ENCODE assay signal across 8 mouse cellular contexts in genomic region chr17:69382511-69383100, GRCm38 (mm10). TPM values are rescaled to one million over a fixed set of nuclear protein-coding genes. Genes with fewer than 3 reads are reported as not detected.
DNase-seq lines count a peak whose midpoint lies in the region; ATAC-seq and TF ChIP-seq lines count a peak whose summit lies in the region.

Gene Zbtb14 (plus strand): TSS chr17:69383050.

- H3K9ac ChIP-seq in hindbrain, postnatal 0 days (replicated peaks; ENCODE audit: low read length): peak within 1 kb of the TSS; percentile 98

- H3K4me2 ChIP-seq in hindbrain, postnatal 0 days (ENCODE audit: low read depth, low read length): peak within 1 kb of the TSS; percentile 85

- no peaks in the 10 kb centered on the region for H3K9me3 ChIP-seq in hindbrain, postnatal 0 days (ENCODE audit: low read length)

- WGBS in hindbrain, postnatal 0 days: 0% methylated on average over 41 of the region's 72 CpGs

- intact Hi-C loops in gastrocnemius, adult 2 months (cut with DNase I): loop anchor here (2.0 kb wide), 1 partner anchor 34 kb away; no protein-coding TSS in a partner anchor
- intact Hi-C loops in left cerebral cortex, adult 2 months (cut with DNase I): loop anchor here (2.0 to 5.0 kb wide), 2 partner anchors 34 to 225 kb away; no protein-coding TSS in a partner anchor

- peak; percentile 73 for ATAC-seq in common myeloid progenitor, adult 5-6 weeks (replicated peaks; ENCODE audit: low read depth, poor library complexity, severe bottlenecking)
- peak; percentile 93 for ATAC-seq in hindbrain, postnatal 0 days
- ATAC-seq in megakaryocyte, adult 5-6 weeks (ENCODE audit: poor library complexity, severe bottlenecking): peak; percentile 74

- peak; percentile 50 for TF ChIP-seq CTCF in gastrocnemius, adult 2 months (IDR thresholded peaks at IDR 0.05)
- TF ChIP-seq CTCF in hindbrain, postnatal 0 days (IDR thresholded peaks at IDR 0.05; ENCODE audit: low read depth): no peak; the same call in 1 of the 2 replicates
- peak; percentile 21 for TF ChIP-seq CTCF in left cerebral cortex, adult 2 months (IDR thresholded peaks at IDR 0.05)

- H3K4me1 ChIP-seq in hindbrain, postnatal 0 days (ENCODE audit: insufficient read depth, low read length): no peaks in the 10 kb centered on the region

- H3K27ac ChIP-seq in gastrocnemius, adult 2 months: peak within 1 kb of the TSS; percentile 96
- H3K27ac ChIP-seq in hindbrain, postnatal 0 days: peak within 1 kb of the TSS; percentile 100
- H3K27ac ChIP-seq in left cerebral cortex, adult 2 months: peak within 1 kb of the TSS; percentile 100

- no peaks in the 10 kb centered on the region for H3K27me3 ChIP-seq in hindbrain, postnatal 0 days (ENCODE audit: insufficient read depth, low read length)

- DNase-seq in ZHBTc4 (ENCODE audit: low read depth, low spot score): peak; percentile 98
- DNase-seq in gastrocnemius, adult 2 months: peak; percentile 96
- peak; percentile 97 for DNase-seq in hindbrain, postnatal 0 days (ENCODE audit: low spot score)
- peak; percentile 86 to 88 for DNase-seq in left cerebral cortex, adult 2 months (ENCODE audit: extremely low spot score in 1 of 2, low spot score in 2 of 2)
- DNase-seq in right cerebral cortex, adult 2 months (ENCODE audit: low spot score in 2 of 2): peak; percentile 82 to 88
- peak; percentile 95 for DNase-seq in urinary bladder, postnatal 14 days (ENCODE audit: low spot score)

- peak within 1 kb of the TSS; percentile 99 for H3K4me3 ChIP-seq in gastrocnemius, adult 2 months
- peak within 1 kb of the TSS; percentile 84 for H3K4me3 ChIP-seq in hindbrain, postnatal 0 days (ENCODE audit: low read length)
- peak within 1 kb of the TSS; percentile 95 for H3K4me3 ChIP-seq in left cerebral cortex, adult 2 months

- peaks cover 11% of the 10 kb centered on the region; the same call in 1 of the 2 replicates for H3K36me3 ChIP-seq in hindbrain, postnatal 0 days (ENCODE audit: insufficient read depth, low read length)

RNA-seq across cellular contexts. Expression of gene Zbtb14, which starts in this region (rescaled TPM):
- 28.8 and 29.2 TPM in 2 replicates for total RNA-seq in common myeloid progenitor, adult 5-6 weeks (2017)
- 1 to 10 TPM; 8.3 to 9.1 TPM for total RNA-seq in gastrocnemius, adult 2 months (2021)
- total RNA-seq in hindbrain, postnatal 0 days (2014; rRNA removed): 19.2 and 22.2 TPM in 2 replicates
- polyA plus RNA-seq in hindbrain, postnatal 0 days (2015; fragmentation: Nextera tagmentation; extraction: Ambion mirVana): 19.5 and 20.5 TPM in 2 replicates
- total RNA-seq in left cerebral cortex, adult 2 months (2021): 10 to 100 TPM; 22.2 to 25.2 TPM
- total RNA-seq in megakaryocyte, adult 5-6 weeks (2015): 14.7 and 15.6 TPM in 2 replicates
- 16.1 and 16.3 TPM in 2 replicates for total RNA-seq in megakaryocyte, adult 5-6 weeks (2017)

Comparison
In these comparisons a context has a peak if more than half of its experiments do, and no peak if none do; other contexts are left out.
1. Peak in every context shown above with its lines: DNase-seq, ATAC-seq, H3K4me3 ChIP-seq and H3K27ac ChIP-seq.